Mouse (Mus musculus) liver, embryonic 14.5 days (tissue): ENCODE measurements around the gene Dnm3.

Experiments used
- CTCF ChIP-seq: IDR thresholded peaks from 2 replicates; pipeline ENCODE4 v1.5.1; 2016; ENCODE audit warnings: antibody characterized with exemption, low read depth, control low read depth
- EP300 ChIP-seq: IDR thresholded peaks from 2 replicates; pipeline ENCODE4 v1.6.1; 2016; ENCODE audit warnings: antibody characterized with exemption, low read depth

GRCm38 (mm10) chr1:162305247-162305646, 172.6 kb downstream of the Dnm3 start:
- TF ChIP-seq CTCF (no peak), EP300 (no peak)
